In the genomic region with DNA sequence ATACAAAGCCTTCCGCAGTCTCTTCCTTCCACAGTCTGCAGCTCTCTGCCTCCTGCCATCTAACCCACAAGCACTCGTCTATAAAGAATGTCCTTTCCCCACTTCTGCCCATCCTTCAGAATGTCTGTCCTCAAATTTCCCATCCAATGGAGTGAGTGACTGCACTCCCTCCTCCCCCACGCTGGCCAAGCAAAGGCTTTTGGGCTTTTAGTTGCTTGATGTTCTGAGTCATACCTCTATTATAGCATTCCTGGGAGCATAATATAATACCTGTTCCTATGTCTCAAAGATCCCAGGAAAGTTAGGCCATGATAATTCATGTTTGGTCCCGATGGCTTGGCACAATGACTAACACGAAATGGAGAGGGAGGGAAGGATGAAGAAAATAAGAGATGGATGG, we compare ENCODE assay signal across 8 mouse cellular contexts. TPM values are rescaled to one million over a fixed set of nuclear protein-coding genes. Genes with fewer than 3 reads are reported as not detected.
DNase-seq lines count a peak whose midpoint lies in the region; ATAC-seq lines count a peak whose summit lies in the region.

No protein-coding gene starts in this region.

- H3K36me3 ChIP-seq in heart, embryonic 13.5 days = peaks cover 10% of the 10 kb centered on the region
- no peaks in the 10 kb centered on the region for H3K36me3 ChIP-seq in hindbrain, embryonic 11.5 days (ENCODE audit: control insufficient read depth, insufficient read depth, low read length)
- peaks cover 8% of the 10 kb centered on the region for H3K36me3 ChIP-seq in midbrain, embryonic 12.5 days

- H3K4me1 ChIP-seq in heart, embryonic 13.5 days = peaks cover 18% of the 10 kb centered on the region
- 0 out of 2 replicates have a peak, but pooled peaks cover 4% of the 10 kb centered on the region for H3K4me1 ChIP-seq in hindbrain, embryonic 11.5 days (replicated peaks; ENCODE audit: control insufficient read depth, insufficient read depth, low read length)
- H3K4me1 ChIP-seq in midbrain, embryonic 12.5 days = peaks cover 31% of the 10 kb centered on the region

- no peaks in the 10 kb centered on the region for H3K9me3 ChIP-seq in heart, embryonic 13.5 days
- no peaks in the 10 kb centered on the region for H3K9me3 ChIP-seq in hindbrain, embryonic 11.5 days (ENCODE audit: control insufficient read depth, low read length)
- H3K9me3 ChIP-seq in midbrain, embryonic 12.5 days = no peaks in the 10 kb centered on the region

- DNase-seq in heart, postnatal 4 days = no peak
- peak; percentile 37 for DNase-seq in MN1 (ENCODE audit: low spot score)
- DNase-seq in hindbrain, embryonic 11.5 days (ENCODE audit: low spot score) = no peak
- no peak for DNase-seq in adrenal gland, adult 18-20 months (ENCODE audit: low spot score in 2 of 2)
- DNase-seq in left cerebral cortex, adult 18-20 months (ENCODE audit: low spot score in 2 of 2) = no peak

- H3K27me3 ChIP-seq in heart, embryonic 13.5 days (replicated peaks) = no peaks in the 10 kb centered on the region
- no peaks in the 10 kb centered on the region for H3K27me3 ChIP-seq in hindbrain, embryonic 11.5 days (ENCODE audit: control insufficient read depth, insufficient read depth, low read length)
- H3K27me3 ChIP-seq in midbrain, embryonic 12.5 days = no peaks in the 10 kb centered on the region

- 32% methylated on average over 5 of the region's 5 CpGs for WGBS in heart, embryonic 13.5 days
- WGBS in hindbrain, embryonic 11.5 days = 35% methylated on average over 5 of the region's 5 CpGs
- 30% methylated on average over 5 of the region's 5 CpGs for WGBS in midbrain, embryonic 12.5 days

- H3K9ac ChIP-seq in heart, embryonic 13.5 days = peak overlapping the region; percentile 91
- peak overlapping the region; percentile 81; the same call in 1 of the 2 replicates for H3K9ac ChIP-seq in hindbrain, embryonic 11.5 days (ENCODE audit: low read depth, low read length)
- H3K9ac ChIP-seq in midbrain, embryonic 12.5 days (replicated peaks) = no peak overlapping the region; the same call in 1 of the 2 replicates

- no peak for ATAC-seq in heart, embryonic 13.5 days (ENCODE audit: extremely low read depth, insufficient number of reproducible peaks, low FRiP score, low TSS enrichment)
- ATAC-seq in hindbrain, embryonic 11.5 days (ENCODE audit: low FRiP score) = no peak
- no peak for ATAC-seq in midbrain, embryonic 12.5 days (ENCODE audit: low FRiP score, low read depth)
- no peak for ATAC-seq in CD4-positive, CD25-positive, alpha-beta regulatory T cell, adult 4 months

- H3K4me2 ChIP-seq in heart, embryonic 13.5 days = peak overlapping the region; percentile 91
- peak overlapping the region; percentile 38 for H3K4me2 ChIP-seq in hindbrain, embryonic 11.5 days (replicated peaks; ENCODE audit: low read depth, low read length)
- peak overlapping the region; percentile 71 for H3K4me2 ChIP-seq in midbrain, embryonic 12.5 days (replicated peaks)

- H3K4me3 ChIP-seq in heart, embryonic 13.5 days = peak overlapping the region; percentile 75
- H3K4me3 ChIP-seq in hindbrain, embryonic 11.5 days (ENCODE audit: low read depth, low read length) = peak overlapping the region; percentile 88; the same call in 1 of the 2 replicates
- H3K4me3 ChIP-seq in midbrain, embryonic 12.5 days = 0 out of 2 replicates have a peak overlapping the region, but pooled peaks have one; percentile 78

- peak overlapping the region; percentile 74; the same call in 1 of the 2 replicates for H3K27ac ChIP-seq in heart, embryonic 13.5 days (replicated peaks)
- H3K27ac ChIP-seq in hindbrain, embryonic 11.5 days (ENCODE audit: low read depth, low read length) = peak overlapping the region; percentile 79
- peak overlapping the region; percentile 90 for H3K27ac ChIP-seq in midbrain, embryonic 12.5 days (replicated peaks)

RNA-seq across cellular contexts. Expression of gene Arrb2, which starts 0.9 kb away (rescaled TPM):
- polyA plus RNA-seq in heart, embryonic 13.5 days (2015; fragmentation: Nextera tagmentation; extraction: Ambion mirVana) = 11.2 and 13.2 TPM in 2 replicates
- total RNA-seq in heart, postnatal 4 days (2021) = 10 to 100 TPM; 12.0 to 12.7 TPM
- 27.8 and 38.1 TPM in 2 replicates for polyA plus RNA-seq in hindbrain, embryonic 11.5 days (2014; fragmentation: Nextera tagmentation; extraction: Ambion mirVana)
- polyA plus RNA-seq in midbrain, embryonic 12.5 days (2016; fragmentation: Nextera tagmentation; extraction: Ambion mirVana) = 37.0 and 41.1 TPM in 2 replicates
- polyA plus RNA-seq in CD4-positive, CD25-positive, alpha-beta regulatory T cell, adult 4 months (2017; shearing (Covaris generic)) = 10 to 100 TPM; 47.0 to 64.1 TPM
- total RNA-seq in adrenal gland, adult 18-20 months (2021) = 10 to 100 TPM; 21.4 to 25.4 TPM
- 10 to 100 TPM; 68.1 to 76.7 TPM for total RNA-seq in left cerebral cortex, adult 18-20 months (2021)

RNA-seq across cellular contexts. Expression of gene Med11, which starts 20.1 kb away (rescaled TPM):
- 25.5 and 26.2 TPM in 2 replicates for polyA plus RNA-seq in heart, embryonic 13.5 days (2015; fragmentation: Nextera tagmentation; extraction: Ambion mirVana)
- total RNA-seq in heart, postnatal 4 days (2021) = 10 to 100 TPM; 12.3 to 13.2 TPM
- polyA plus RNA-seq in hindbrain, embryonic 11.5 days (2014; fragmentation: Nextera tagmentation; extraction: Ambion mirVana) = 40.2 and 42.0 TPM in 2 replicates
- polyA plus RNA-seq in midbrain, embryonic 12.5 days (2016; fragmentation: Nextera tagmentation; extraction: Ambion mirVana) = 37.6 and 39.2 TPM in 2 replicates
- 10 to 100 TPM; 84.3 to 85.7 TPM for polyA plus RNA-seq in CD4-positive, CD25-positive, alpha-beta regulatory T cell, adult 4 months (2017; shearing (Covaris generic))
- 10 to 100 TPM; 17.0 to 18.0 TPM for total RNA-seq in adrenal gland, adult 18-20 months (2021)
- 10 to 100 TPM; 13.9 to 15.4 TPM for total RNA-seq in left cerebral cortex, adult 18-20 months (2021)

RNA-seq across cellular contexts. Expression of gene Pelp1, which starts 21.7 kb away (rescaled TPM):
- 23.3 and 23.6 TPM in 2 replicates for polyA plus RNA-seq in heart, embryonic 13.5 days (2015; fragmentation: Nextera tagmentation; extraction: Ambion mirVana)
- total RNA-seq in heart, postnatal 4 days (2021) = 10 to 100 TPM; 25.6 to 27.9 TPM
- polyA plus RNA-seq in hindbrain, embryonic 11.5 days (2014; fragmentation: Nextera tagmentation; extraction: Ambion mirVana) = 31.0 and 32.0 TPM in 2 replicates
- polyA plus RNA-seq in midbrain, embryonic 12.5 days (2016; fragmentation: Nextera tagmentation; extraction: Ambion mirVana) = 40.0 and 40.3 TPM in 2 replicates
- 1 to 10 TPM; 4.4 to 7.7 TPM for polyA plus RNA-seq in CD4-positive, CD25-positive, alpha-beta regulatory T cell, adult 4 months (2017; shearing (Covaris generic))
- total RNA-seq in adrenal gland, adult 18-20 months (2021) = 10 to 100 TPM; 17.3 to 21.3 TPM
- 10 to 100 TPM; 33.1 to 34.6 TPM for total RNA-seq in left cerebral cortex, adult 18-20 months (2021)

RNA-seq across cellular contexts. Expression of gene Zmynd15, which starts 27.7 kb away (rescaled TPM):
- polyA plus RNA-seq in heart, embryonic 13.5 days (2015; fragmentation: Nextera tagmentation; extraction: Ambion mirVana) = 1.4 and 1.5 TPM in 2 replicates
- total RNA-seq in heart, postnatal 4 days (2021) = 1 to 10 TPM in 1 of 2 experiments, under 1 TPM in 1; 0.92 to 2.0 TPM
- polyA plus RNA-seq in hindbrain, embryonic 11.5 days (2014; fragmentation: Nextera tagmentation; extraction: Ambion mirVana) = 0.22 and 0.43 TPM in 2 replicates
- polyA plus RNA-seq in midbrain, embryonic 12.5 days (2016; fragmentation: Nextera tagmentation; extraction: Ambion mirVana) = 0.21 and 0.33 TPM in 2 replicates
- not detected for polyA plus RNA-seq in CD4-positive, CD25-positive, alpha-beta regulatory T cell, adult 4 months (2017; shearing (Covaris generic))
- total RNA-seq in adrenal gland, adult 18-20 months (2021) = 1 to 10 TPM; 2.8 to 2.9 TPM
- 1 to 10 TPM in 1 of 2 experiments, under 1 TPM in 1; 0.23 to 1.4 TPM for total RNA-seq in left cerebral cortex, adult 18-20 months (2021)

RNA-seq across cellular contexts. Expression of gene Cxcl16, which starts 28.2 kb away (rescaled TPM):
- 6.8 and 6.9 TPM in 2 replicates for polyA plus RNA-seq in heart, embryonic 13.5 days (2015; fragmentation: Nextera tagmentation; extraction: Ambion mirVana)
- total RNA-seq in heart, postnatal 4 days (2021) = 1 to 10 TPM; 6.2 to 6.5 TPM
- 0.42 and 1.2 TPM in 2 replicates for polyA plus RNA-seq in hindbrain, embryonic 11.5 days (2014; fragmentation: Nextera tagmentation; extraction: Ambion mirVana)
- 1.6 and 1.7 TPM in 2 replicates for polyA plus RNA-seq in midbrain, embryonic 12.5 days (2016; fragmentation: Nextera tagmentation; extraction: Ambion mirVana)
- polyA plus RNA-seq in CD4-positive, CD25-positive, alpha-beta regulatory T cell, adult 4 months (2017; shearing (Covaris generic)) = under 1 TPM; 0.43 to 0.87 TPM
- 10 to 100 TPM; 11.3 to 18.3 TPM for total RNA-seq in adrenal gland, adult 18-20 months (2021)
- 1 to 10 TPM in 1 of 2 experiments, under 1 TPM in 1; 0.42 to 1.4 TPM for total RNA-seq in left cerebral cortex, adult 18-20 months (2021)

Comparison
In these comparisons a context has a peak if more than half of its experiments do, and no peak if none do; other contexts are left out.
1. H3K4me2 ChIP-seq: peak in every context shown above with its lines; median percentile 91 in heart, embryonic 13.5 days; 71 in midbrain, embryonic 12.5 days; 38 in hindbrain, embryonic 11.5 days.